Mouse (Mus musculus) Patski (cell line): ENCODE measurements around the gene Adcy1. TPM values are rescaled to one million over a fixed set of nuclear protein-coding genes. Genes with fewer than 3 reads are reported as not detected.

Experiments used
- ATAC-seq: fragments of 100-300 bp; one replicate; pipeline ENCODE4 v1.8.0; 2021
- CTCF ChIA-PET: fragments of 350-600 bp; sonication (Branson Sonifier 250); formaldehyde crosslinking; loops from one replicate; lab custom pipeline; 2022; ENCODE audit warnings: inconsistent platforms; lab: Charles Lee
- POLR2A ChIA-PET: fragments of 350-600 bp; sonication (Branson Sonifier 250); formaldehyde crosslinking; loops from one replicate; lab custom pipeline; 2022; ENCODE audit warnings: antibody characterized with exemption, inconsistent platforms; lab: Charles Lee
- DNase-seq: peaks from one replicate; pipeline ENCODE4 v3.0.0-alpha.2; 2011; ENCODE audit warnings: low read depth, low spot score
- H3K27me3 ChIP-seq: fragments of 371-371 bp; one replicate; pipeline ENCODE4 v1.5.1; 2021
- CTCF ChIP-seq: fragments of 100-300 bp; IDR thresholded peaks from one replicate; pipeline ENCODE4 v1.5.1; 2021
- in situ Hi-C: fragments of 300-500 bp; cut with MboI; formaldehyde crosslinking; loops from 3 replicates; pipeline ENCODE4 v1.11.1; 2018; ENCODE audit warnings: low pct_unique_long_range_greater_than_20kb, mixed read lengths
- polyA plus RNA-seq: library from polyadenylated mRNA; unstranded; gene quantifications from one replicate; pipeline ENCODE4 v1.2.3, GENCODE M21; 2021

The Adcy1 gene
- polyA plus RNA-seq, 1 experiment from 2014 or later = 18.0 TPM

DNA sequence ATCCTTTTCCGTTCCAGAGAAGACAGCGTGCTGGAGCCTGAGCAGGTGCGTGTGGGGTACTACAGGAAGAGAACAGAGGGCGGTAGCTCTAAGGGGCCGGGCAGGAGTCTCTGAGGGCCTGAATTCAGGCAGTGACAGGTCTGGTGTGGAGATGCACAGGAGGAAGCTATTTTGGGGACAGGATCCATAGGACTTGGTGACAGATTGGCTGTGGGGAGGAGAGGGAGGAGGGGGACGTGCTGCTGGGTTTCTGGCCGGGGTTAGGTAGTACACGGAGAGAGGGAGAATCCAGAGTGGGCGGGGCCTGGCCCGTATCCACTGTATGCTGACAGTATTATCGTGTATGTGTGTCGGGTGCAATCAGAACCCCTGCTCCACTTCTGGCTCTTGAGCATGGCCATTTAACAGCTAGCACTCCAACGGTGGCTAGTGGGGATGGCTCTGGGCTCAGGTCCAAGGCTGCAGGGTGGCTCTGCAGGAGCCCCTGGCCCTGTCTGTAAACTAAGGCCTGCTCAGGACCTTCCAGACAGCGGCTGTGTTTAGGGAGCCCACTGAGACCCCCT is 7.8 kb upstream of the Adcy1 start:
- no peak for TF ChIP-seq CTCF
- in situ Hi-C loops = no loop called here
- DNase-seq = no peak

DNA sequence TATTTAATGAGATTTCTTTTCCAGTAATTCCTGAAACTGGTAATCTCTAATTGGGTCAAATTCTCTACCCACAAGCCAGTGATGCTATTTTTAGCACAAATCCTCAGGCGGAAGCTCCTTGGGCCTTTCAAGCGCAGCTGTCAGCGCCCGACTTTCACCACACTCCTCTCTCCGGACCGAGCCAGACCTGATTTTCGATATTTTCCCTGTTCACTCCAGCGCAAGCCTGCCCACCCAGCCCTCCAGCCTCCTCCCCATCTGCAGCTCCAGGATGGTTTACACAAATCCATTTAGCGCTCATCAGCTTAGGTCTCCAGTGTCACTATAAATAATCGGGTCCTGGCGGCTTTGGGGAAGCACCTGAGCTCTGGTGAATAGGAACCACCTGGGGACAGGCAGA is 7.2 kb upstream of the Adcy1 start:
- TF ChIP-seq CTCF = no peak
- H3K27me3 ChIP-seq = no peaks in the 10 kb centered on the region
- ATAC-seq = no peak
- in situ Hi-C loops = no loop called here
- DNase-seq = no peak
- ChIA-PET POLR2A (no interaction called here), CTCF (interaction anchor here (1.4 kb wide), 1 partner anchor 13 kb away, joined by 3 read pairs; no protein-coding TSS in a partner anchor)

More for the DNA sequence above, 7.8 kb upstream of the Adcy1 start:
- no peaks in the 10 kb centered on the region for H3K27me3 ChIP-seq
- ChIA-PET POLR2A (no interaction called here), CTCF (interaction anchor here (1.4 kb wide), 1 partner anchor 14 kb away, joined by 3 read pairs; no protein-coding TSS in a partner anchor)
- ATAC-seq = no peak

DNA sequence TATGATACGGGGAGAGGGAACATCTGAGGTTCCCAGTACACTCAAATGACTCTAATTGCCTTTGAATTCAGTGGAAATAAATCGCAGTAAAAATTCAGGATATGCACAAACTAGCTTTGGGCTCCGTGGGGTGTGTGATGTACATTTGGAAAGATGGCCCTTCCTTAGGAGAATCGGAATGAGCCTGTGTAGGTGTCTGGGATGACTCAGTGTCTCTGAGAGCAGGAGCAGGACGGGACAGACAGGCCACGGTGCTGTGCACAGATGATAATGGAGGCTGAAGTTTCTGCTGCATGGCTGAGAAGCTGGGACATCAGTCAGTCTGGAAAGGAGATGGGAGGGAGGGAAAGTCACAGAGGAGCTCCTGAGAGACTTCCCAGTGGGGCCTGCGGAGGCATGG is 5.5 kb upstream of the Adcy1 start:
- in situ Hi-C loops = no loop called here
- DNase-seq (no peak), ATAC-seq (no peak)
- CTCF ChIA-PET = interaction anchor here (1.3 kb wide), 1 partner anchor 127 kb away, joined by 3 read pairs; no protein-coding TSS in a partner anchor
- H3K27me3 ChIP-seq = no peaks in the 10 kb centered on the region
- POLR2A ChIA-PET = no interaction called here
- TF ChIP-seq CTCF = no peak

- ChIA-PET POLR2A (no interaction called here), CTCF (no interaction called here)
- in situ Hi-C loops = loop anchor here (10.0 kb wide), 1 partner anchor 287 kb away; no protein-coding TSS in a partner anchor
- no peaks in the 10 kb centered on the region for H3K27me3 ChIP-seq
- TF ChIP-seq CTCF = no peak
- DNase-seq = no peak
- ATAC-seq = no peak
Observed at GRCm38 (mm10) chr11:7061961-7062360, 1.3 kb upstream of the Adcy1 start.

DNA sequence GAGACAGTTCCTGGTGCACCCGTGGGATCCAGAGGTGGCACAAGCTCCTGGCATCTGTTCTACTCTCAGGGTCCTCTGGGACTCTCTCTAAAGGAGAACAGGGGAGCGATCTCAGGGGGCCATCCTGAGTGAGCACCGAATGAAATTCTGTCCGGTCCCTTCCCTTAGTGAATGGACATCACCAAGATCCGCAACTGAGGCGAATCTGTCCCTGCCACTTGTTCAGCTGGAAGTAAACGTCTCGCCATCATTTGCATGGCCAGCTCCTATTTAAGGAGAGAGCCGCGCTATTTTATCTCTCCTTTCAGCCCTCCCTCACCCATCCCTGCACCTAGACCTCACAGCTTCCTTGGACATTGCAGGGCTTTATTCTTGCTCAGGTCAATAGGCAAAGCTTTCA is 723 bp upstream of the Adcy1 start:
- ATAC-seq = no peak
- POLR2A ChIA-PET = no interaction called here

GRCm38 (mm10) chr11:7063681-7064267 is 485 bp downstream of the Adcy1 start:
- CTCF ChIA-PET = no interaction called here
- POLR2A ChIA-PET = no interaction called here
- DNase-seq = no peak
- TF ChIP-seq CTCF = no peak
- in situ Hi-C loops = loop anchor here (10.0 kb wide), 1 partner anchor 289 kb away; no protein-coding TSS in a partner anchor
- ATAC-seq = peak; percentile 56
- H3K27me3 ChIP-seq = no peaks in the 10 kb centered on the region

More for the DNA sequence above, 723 bp upstream of the Adcy1 start:
- in situ Hi-C loops = loop anchor here (10.0 kb wide), 1 partner anchor 288 kb away; no protein-coding TSS in a partner anchor
- H3K27me3 ChIP-seq = no peaks in the 10 kb centered on the region
- TF ChIP-seq CTCF = no peak
- no peak for DNase-seq
- CTCF ChIA-PET = no interaction called here

GRCm38 (mm10) chr11:7064484-7065185 is 1.3 kb downstream of the Adcy1 start:
- H3K27me3 ChIP-seq = no peaks in the 10 kb centered on the region
- DNase-seq (no peak), ATAC-seq (no peak)
- CTCF ChIA-PET = interaction anchor here (1.1 kb wide), 1 partner anchor 12 kb away, joined by 3 read pairs; no protein-coding TSS in a partner anchor
- POLR2A ChIA-PET = no interaction called here
- no peak for TF ChIP-seq CTCF
- in situ Hi-C loops = loop anchor here (10.0 kb wide), 1 partner anchor 290 kb away; no protein-coding TSS in a partner anchor

- in situ Hi-C loops = loop anchor here (10.0 kb wide), 1 partner anchor 291 kb away; no protein-coding TSS in a partner anchor
- DNase-seq = no peak
- TF ChIP-seq CTCF = no peak
- ATAC-seq = no peak
- ChIA-PET CTCF (interaction anchor here (1.1 kb wide), 1 partner anchor 11 kb away, joined by 3 read pairs; no protein-coding TSS in a partner anchor), POLR2A (no interaction called here)
- H3K27me3 ChIP-seq = no peaks in the 10 kb centered on the region
Observed at GRCm38 (mm10) chr11:7065388-7065787, 2.1 kb downstream of the Adcy1 start.

DNA sequence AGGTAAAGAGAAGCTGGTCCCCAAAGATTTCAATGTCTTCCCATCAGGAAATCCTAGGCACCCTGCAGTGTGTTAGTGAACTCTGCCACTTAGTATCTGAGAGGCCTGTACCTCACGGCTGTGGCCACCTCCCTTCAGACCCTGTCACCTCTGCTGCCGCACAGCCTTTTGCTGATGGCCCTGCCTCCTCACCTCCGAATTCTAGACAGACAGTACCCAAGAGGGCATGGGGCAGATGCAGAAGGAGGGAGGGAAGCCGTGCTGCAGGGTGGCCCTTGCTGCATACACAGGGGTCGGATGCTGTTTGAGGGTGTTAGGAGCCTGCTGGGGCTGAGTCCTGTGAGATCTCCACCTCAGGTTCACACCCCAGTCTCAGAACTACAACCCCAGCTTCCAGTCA is 2.6 kb downstream of the Adcy1 start:
- DNase-seq (no peak), ATAC-seq (no peak)
- in situ Hi-C loops = loop anchor here (10.0 kb wide), 1 partner anchor 291 kb away; no protein-coding TSS in a partner anchor
- ChIA-PET POLR2A (no interaction called here), CTCF (no interaction called here)
- H3K27me3 ChIP-seq = no peaks in the 10 kb centered on the region
- TF ChIP-seq CTCF = no peak

GRCm38 (mm10) chr11:7067263-7067662 is 4.0 kb downstream of the Adcy1 start:
- DNase-seq (no peak), ATAC-seq (no peak)
- ChIA-PET POLR2A (no interaction called here), CTCF (no interaction called here)
- no peak for TF ChIP-seq CTCF
- in situ Hi-C loops = loop anchor here (10.0 kb wide), 1 partner anchor 292 kb away; no protein-coding TSS in a partner anchor
- H3K27me3 ChIP-seq = no peaks in the 10 kb centered on the region
